Mouse (Mus musculus): ENCODE data around the gene H2-Q6.
"Not testable (repeated sequence)": the region's sequence is repeated elsewhere in the genome, so short reads cannot be mapped to it uniquely, and the experiment has no call there.

Gene H2-Q6

GRCm38 (mm10) chr17:35435577-35435976 is 10.9 kb downstream of the H2-Q6 start:
- DNase-seq: not testable (repeated sequence)

DNA sequence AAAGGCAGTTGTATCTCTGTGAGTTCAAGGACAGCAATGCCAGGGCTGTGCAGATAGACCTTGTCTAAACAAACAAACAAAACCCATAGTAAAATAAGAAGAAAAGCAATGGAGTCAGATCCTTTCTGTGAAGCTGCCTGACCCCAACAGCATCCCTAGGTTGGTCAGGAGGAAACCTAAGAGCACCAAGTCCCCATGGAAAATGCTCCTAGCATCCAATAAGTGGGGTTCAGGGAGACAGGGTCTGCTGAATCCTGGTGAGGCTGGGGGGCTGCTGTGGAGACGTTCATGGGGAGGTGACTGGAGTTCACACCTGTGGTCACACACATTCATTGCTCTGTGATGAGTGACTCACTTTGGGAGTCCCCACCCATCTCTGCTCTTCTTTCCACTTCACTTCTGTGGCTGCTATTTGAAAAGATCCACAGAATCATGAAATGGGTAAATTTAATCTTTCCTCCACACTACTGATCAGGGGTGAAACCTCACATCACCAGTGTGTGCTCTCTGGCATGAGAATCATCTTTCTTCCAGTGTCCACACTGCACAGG is 12.8 kb downstream of the H2-Q6 start:
- DNase-seq: not testable (repeated sequence)

DNA sequence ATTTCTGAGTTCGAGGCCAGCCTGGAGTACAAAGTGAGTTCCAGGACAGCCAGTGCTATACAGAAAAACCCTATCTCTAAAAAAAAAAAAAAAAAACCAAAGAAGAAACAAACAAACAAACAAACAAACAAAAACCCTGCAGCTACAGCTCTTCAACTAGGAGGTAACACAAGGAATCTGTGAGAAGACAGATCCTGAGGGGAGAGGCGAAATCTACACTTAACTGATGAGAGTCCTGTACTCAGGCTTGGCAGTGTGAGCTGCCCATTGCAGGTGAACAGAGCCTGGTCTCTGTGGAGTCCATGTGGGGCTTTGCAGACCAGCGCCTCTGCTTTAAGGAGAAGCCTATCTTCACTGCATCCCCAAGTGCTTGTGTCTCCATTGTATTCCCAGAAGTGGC is 13.7 kb downstream of the H2-Q6 start:
- not testable (repeated sequence) for DNase-seq

DNA sequence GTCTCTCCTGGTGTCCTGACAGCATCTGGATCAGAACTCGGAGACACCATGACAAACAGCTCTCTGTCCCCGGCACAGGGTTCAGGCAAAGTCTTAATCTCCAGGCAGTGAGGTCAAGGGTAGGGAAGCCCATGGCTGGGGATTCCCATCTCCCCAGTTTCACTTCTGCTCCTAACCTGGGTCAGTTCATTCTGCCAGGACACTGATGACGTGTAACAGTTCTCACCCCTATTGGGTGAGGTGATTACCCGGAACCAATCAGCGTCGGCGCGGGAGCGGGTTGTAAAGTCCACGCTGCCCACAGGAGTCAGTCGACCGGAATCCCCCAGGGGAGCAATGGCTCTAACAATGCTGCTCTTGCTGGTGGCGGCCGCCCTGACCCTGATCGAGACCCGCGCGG is 14.2 kb downstream of the H2-Q6 start, which contains the start of gene H2-Q7:
Gene H2-Q7, plus strand, starts transcription at position 271 of the 400 bp plus-strand sequence.
- DNase-seq: peak; percentile 81

DNA sequence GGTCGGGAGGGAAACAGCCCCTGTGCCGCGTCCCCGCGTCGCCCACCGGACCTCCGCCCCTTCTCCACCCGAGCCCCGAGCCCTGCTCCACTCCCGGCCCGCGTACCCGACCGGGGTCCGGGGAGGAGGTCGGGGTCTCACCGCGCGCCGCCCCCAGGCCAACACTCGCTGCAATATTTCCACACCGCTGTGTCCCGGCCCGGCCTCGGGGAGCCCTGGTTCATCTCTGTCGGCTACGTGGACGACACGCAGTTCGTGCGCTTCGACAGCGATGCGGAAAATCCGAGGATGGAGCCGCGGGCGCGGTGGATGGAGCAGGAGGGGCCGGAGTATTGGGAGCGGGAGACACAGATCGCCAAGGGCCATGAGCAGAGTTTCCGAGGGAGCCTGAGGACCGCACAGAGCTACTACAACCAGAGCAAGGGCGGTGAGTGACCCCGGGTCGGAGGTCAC is 14.7 kb downstream of the H2-Q6 start:
- peak; percentile 20 for DNase-seq

DNA sequence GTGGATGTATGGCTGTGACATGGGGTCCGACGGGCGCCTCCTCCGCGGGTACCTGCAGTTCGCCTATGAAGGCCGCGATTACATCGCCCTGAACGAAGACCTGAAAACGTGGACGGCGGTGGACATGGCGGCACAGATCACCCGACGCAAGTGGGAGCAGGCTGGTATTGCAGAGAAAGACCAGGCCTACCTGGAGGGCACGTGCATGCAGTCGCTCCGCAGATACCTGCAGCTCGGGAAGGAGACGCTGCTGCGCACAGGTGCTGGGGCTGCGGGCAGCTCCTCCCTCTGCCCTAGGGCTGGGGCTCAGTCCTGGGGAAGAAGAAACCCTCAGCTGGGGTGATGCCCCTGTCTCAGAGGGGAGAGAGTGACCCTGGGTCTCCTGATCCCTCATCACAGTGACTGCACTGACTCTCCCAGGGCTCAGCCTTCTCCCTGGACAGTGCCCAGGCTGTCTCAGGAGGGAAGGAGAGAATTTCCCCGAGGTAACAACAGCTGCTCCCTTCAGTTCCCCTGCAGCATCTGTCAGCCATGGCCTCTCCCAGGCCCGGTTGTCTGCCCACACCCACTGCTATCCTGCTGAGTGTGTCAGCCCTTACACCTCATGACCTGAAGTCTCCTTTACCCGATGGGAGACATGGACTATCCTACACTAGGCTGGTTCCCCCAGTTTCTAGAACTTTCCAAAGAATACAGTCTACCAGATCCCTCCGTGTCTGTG is 15.4 kb downstream of the H2-Q6 start:
- DNase-seq: not testable (repeated sequence)

GRCm38 (mm10) chr17:35442376-35442775 is 17.7 kb downstream of the H2-Q6 start:
- not testable (repeated sequence) for DNase-seq

DNA sequence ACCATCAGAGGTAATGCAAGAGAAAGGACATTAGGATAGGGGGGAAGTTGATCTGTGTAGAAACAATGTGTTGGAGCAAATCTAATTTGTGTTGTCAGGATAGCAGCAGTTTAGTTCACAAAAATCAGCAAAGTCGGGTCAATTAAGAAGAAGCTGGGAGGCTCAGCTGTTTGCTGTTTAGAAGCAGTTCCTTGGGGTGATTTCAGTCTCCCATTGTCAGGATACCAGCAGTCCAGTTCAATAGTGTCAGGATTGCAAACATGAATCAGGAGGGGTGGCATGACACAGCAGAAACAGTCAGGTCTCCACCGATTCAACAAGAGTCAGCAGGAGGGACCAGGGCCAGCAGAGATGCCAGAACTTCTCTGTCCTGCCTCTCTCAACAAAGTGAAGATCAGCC is 19.9 kb downstream of the H2-Q6 start:
- not testable (repeated sequence) for DNase-seq

DNA sequence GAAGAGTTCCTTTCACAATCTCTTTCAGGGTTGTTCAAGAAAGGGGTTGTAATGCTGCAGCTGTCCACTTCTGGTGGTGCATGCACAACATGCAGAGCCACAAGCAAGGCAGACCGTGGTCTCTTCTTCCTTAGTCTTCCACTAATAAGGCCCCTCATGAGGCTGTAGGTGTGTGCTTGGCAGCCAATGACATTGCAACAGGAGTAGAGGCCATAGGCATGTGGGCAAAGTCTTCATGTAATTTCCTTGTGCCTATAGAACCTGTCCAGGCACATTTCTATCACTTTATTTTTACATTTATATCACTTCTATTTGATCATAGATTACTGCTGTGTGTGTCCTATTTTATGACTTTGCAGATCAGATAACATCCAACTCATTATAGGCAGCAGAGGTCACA is 33.6 kb downstream of the H2-Q6 start:
- DNase-seq: not testable (repeated sequence)

- not testable (repeated sequence) for DNase-seq
Observed at GRCm38 (mm10) chr17:35460513-35461341, 36.1 kb downstream of the H2-Q6 start.

- not testable (repeated sequence) for DNase-seq
Observed at GRCm38 (mm10) chr17:35465651-35466050, 41.0 kb downstream of the H2-Q6 start.

GRCm38 (mm10) chr17:35468936-35469335 is 44.3 kb downstream of the H2-Q6 start:
- DNase-seq: not testable (repeated sequence)

- DNase-seq: peak; percentile 27
Observed at GRCm38 (mm10) chr17:35469842-35470751, 45.4 kb downstream of the H2-Q6 start, which contains the start of gene H2-Q10. TSS of gene H2-Q10 (plus strand) at chr17:35470089.

Measured in kidney, adult 18-20 months (tissue).